Mouse (Mus musculus): ENCODE measurements around the gene Dnaaf3. TPM values are rescaled to one million over a fixed set of nuclear protein-coding genes. Genes with fewer than 3 reads are reported as not detected.
"Not testable (repeated sequence)": the region's sequence is repeated elsewhere in the genome, so short reads cannot be mapped to it uniquely, and the experiment has no call there.

Gene Dnaaf3
- polyA plus RNA-seq (2012; rRNA removed) = 1.1 and 1.4 TPM in 2 replicates

DNA sequence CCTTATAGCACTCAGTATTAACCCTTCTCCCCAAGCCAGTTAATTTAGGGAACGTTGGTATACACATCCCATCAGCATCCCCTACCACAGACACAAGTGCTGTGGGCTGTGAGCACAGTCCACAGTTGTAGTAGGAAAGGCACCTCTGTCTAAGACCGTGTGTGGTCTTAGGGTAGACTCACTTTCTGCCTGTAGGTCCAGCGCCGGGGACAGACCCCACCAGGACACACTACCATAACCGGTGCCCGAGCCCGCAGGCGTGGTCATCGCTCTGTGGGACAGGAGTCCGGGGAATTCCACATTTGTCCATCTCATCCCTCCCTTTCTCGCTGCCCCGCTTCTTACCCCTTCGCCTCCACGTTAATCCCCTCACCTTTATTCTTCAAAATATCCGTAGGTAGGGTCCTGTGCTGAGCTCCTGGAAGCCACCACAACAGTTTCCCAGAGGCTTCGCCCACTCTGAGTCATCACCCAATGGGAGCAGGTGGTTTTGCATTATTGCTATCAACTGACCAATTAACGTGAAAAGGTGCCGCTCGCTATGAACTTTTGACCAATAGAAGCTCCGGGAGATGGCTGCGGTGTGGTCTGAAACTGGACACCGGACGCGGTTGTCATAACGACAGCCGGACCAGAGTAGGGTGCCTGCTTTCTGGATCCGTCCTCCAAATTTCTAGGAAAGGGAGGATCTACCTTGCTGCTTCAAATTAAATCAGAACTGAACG lies at the start of gene Dnaaf3:
Gene Dnaaf3 (minus strand): TSS at position 449 of the 725 bp plus-strand sequence.
- H3K27me3 ChIP-seq (ENCODE audit: control insufficient read depth, insufficient read depth, low read length) = peaks cover 3% of the 10 kb centered on the region; the same call in 1 of the 2 replicates
- no peaks in the 10 kb centered on the region for H3K4me1 ChIP-seq (ENCODE audit: control insufficient read depth, insufficient read depth, low read length)
- no peak within 1 kb of the TSS for H3K4me3 ChIP-seq (replicated peaks; ENCODE audit: insufficient read depth, low read depth, low read length)
- WGBS = 1% methylated on average over 28 of the region's 28 CpGs
- TF ChIP-seq CTCF (IDR thresholded peaks at IDR 0.05; ENCODE audit: borderline replicate concordance, insufficient read depth, low read depth, low read length) (no peak), POLR2A (IDR thresholded peaks at IDR 0.05; ENCODE audit: borderline replicate concordance, insufficient read depth, low read length) (no peak)
- H3K27ac ChIP-seq (ENCODE audit: insufficient read depth, low read length) = no peak within 1 kb of the TSS
- no peak for DNase-seq

DNA sequence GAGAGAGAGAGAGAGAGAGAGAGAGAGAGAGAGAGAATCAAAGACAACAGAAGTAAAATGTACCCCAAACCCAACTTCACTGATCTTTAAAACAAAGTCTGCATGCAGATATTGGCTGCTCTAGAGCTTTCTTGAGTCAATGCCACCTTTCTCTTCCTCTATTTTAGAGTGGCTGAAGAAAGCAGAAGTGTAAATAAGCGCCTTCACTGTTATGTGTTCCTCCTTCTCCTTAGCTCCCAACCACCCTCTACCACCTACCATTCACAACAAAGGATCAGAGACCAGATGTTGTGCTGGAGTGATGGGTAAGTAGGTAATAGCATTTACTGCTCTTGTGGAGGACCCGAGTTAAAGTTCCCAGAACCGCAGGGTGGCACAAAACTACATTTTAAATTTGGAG lies 49.2 kb upstream of the Dnaaf3 start:
- not testable (repeated sequence) for DNase-seq; H3K27ac ChIP-seq (ENCODE audit: insufficient read depth, low read length); H3K4me1 ChIP-seq (ENCODE audit: control insufficient read depth, insufficient read depth, low read length); H3K27me3 ChIP-seq (ENCODE audit: control insufficient read depth, insufficient read depth, low read length); H3K4me3 ChIP-seq (replicated peaks; ENCODE audit: insufficient read depth, low read depth, low read length)
- 79% methylated on average over 3 of the region's 3 CpGs for WGBS

DNA sequence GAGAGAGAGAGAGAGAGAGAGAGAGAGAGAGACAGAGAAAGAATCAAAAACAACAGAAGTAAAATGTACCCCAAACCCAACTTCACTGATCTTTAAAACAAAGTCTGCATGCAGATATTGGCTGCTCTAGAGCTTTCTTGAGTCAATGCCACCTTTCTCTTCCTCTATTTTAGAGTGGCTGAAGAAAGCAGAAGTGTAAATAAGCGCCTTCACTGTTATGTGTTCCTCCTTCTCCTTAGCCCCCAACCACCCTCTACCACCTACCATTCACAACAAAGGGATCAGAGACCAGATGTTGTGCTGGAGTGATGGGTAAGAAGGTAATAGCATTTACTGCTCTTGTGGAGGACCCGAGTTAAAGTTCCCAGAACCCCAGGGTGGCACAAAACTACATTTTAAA lies 40.1 kb upstream of the Dnaaf3 start:
- not testable (repeated sequence) for H3K27me3 ChIP-seq (ENCODE audit: control insufficient read depth, insufficient read depth, low read length); H3K4me1 ChIP-seq (ENCODE audit: control insufficient read depth, insufficient read depth, low read length); DNase-seq; H3K27ac ChIP-seq (ENCODE audit: insufficient read depth, low read length); H3K4me3 ChIP-seq (replicated peaks; ENCODE audit: insufficient read depth, low read depth, low read length)
- 65% methylated on average over 2 of the region's 2 CpGs for WGBS

DNA sequence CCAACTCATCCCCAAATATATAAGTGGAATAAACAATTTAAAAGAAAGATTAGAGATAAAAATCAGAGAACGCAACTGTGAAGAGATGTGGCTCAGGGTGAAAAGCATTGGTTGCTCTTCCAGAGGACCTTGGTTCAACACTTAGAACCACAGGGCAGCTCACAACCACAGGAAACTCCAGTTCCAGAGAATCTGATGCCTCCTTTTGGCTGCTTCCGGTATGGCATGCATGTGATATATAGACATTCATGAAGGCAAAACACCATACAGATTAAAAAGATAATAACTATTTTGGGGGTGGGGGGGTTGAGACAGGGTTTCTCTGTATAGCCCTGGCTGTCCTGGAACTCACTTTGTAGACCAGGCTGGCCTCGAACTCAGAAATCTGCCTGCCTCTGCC lies 30.4 kb upstream of the Dnaaf3 start:
- no peak for TF ChIP-seq POLR2A (IDR thresholded peaks at IDR 0.05; ENCODE audit: borderline replicate concordance, insufficient read depth, low read length)
- TF ChIP-seq CTCF (IDR thresholded peaks at IDR 0.05; ENCODE audit: borderline replicate concordance, insufficient read depth, low read depth, low read length) = no peak
- Histone ChIP-seq H3K4me3 (replicated peaks; ENCODE audit: insufficient read depth, low read depth, low read length) (no peak overlapping the region), H3K27me3 (ENCODE audit: control insufficient read depth, insufficient read depth, low read length) (no peaks in the 10 kb centered on the region), H3K27ac (ENCODE audit: insufficient read depth, low read length) (no peak overlapping the region), H3K4me1 (ENCODE audit: control insufficient read depth, insufficient read depth, low read length) (no peaks in the 10 kb centered on the region)
- DNase-seq = no peak
- WGBS = 89% methylated on average over 3 of the region's 3 CpGs

DNA sequence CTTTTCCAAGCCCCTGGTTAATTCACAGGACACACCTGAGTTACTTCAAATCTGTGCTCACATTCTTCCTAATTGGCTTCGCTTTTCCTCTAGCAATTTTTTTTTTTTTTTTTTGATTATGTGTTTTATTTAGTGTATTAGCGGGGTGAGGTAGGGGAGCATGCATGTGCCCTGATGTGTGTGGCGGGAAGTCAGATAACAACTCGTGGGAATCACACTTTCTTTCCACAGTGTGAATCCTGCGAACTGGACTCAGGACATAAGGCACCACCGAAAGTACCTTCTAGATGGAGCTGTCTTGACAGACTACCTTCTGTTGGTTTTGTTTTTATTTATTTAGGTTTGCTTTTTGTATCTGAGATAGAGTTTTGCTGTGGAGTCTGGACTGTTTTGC lies 24.9 kb upstream of the Dnaaf3 start:
- no peaks in the 10 kb centered on the region for H3K27me3 ChIP-seq (ENCODE audit: control insufficient read depth, insufficient read depth, low read length)
- WGBS = 61% methylated on average over 6 of the region's 6 CpGs
- DNase-seq = no peak
- H3K27ac ChIP-seq (ENCODE audit: insufficient read depth, low read length) = no peak overlapping the region
- H3K4me1 ChIP-seq (ENCODE audit: control insufficient read depth, insufficient read depth, low read length) = no peaks in the 10 kb centered on the region
- H3K4me3 ChIP-seq (replicated peaks; ENCODE audit: insufficient read depth, low read depth, low read length) = no peak overlapping the region
- TF ChIP-seq CTCF (IDR thresholded peaks at IDR 0.05; ENCODE audit: borderline replicate concordance, insufficient read depth, low read depth, low read length) (no peak), POLR2A (IDR thresholded peaks at IDR 0.05; ENCODE audit: borderline replicate concordance, insufficient read depth, low read length) (no peak)

DNA sequence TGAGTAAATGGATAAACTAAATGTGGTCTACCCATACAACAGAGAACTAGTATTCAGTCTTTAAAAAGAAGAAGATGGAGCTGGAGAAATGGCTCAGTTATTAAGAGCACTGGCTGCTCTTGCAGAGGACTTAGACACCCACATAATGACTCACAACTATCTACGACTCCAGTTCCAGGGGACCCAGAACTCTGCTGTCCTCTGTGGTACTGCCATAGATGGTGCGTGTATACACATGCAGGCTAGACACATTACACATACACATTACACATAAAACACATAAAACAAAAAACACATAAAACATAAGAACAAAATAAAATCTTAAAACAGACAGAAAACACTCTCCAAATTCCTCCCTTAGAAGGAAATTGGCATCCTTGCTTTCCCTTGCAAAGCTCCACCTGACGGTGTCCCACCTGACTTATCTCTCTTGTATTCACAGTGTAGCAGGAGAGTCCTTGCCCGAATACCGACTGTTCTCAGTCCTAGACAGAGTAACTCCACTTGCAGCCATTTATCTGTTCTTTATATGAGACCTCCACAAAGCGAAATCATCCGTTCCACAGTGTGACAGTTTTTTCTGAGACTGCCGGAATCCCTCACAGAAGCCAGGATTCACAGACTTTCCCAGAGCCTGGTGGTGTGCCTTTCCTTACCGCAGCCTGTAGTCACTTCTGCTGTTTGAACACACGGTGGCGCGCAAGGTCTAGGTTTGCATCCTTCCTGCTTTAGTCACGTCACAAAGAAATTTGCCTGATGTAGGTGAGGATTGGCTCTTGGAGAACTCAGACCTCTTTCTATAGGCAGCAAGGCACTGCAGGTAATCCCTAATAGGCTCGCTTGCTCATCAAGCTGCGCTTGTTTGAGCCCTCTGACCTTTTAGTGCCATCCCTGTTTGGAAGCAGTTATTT lies 24.3 kb upstream of the Dnaaf3 start:
- 17% methylated on average over 15 of the region's 15 CpGs for WGBS
- Histone ChIP-seq H3K27me3 (ENCODE audit: control insufficient read depth, insufficient read depth, low read length) (no peaks in the 10 kb centered on the region), H3K4me3 (replicated peaks; ENCODE audit: insufficient read depth, low read depth, low read length) (no peak overlapping the region), H3K4me1 (ENCODE audit: control insufficient read depth, insufficient read depth, low read length) (no peaks in the 10 kb centered on the region), H3K27ac (ENCODE audit: insufficient read depth, low read length) (no peak overlapping the region)
- TF ChIP-seq POLR2A (IDR thresholded peaks at IDR 0.05; ENCODE audit: borderline replicate concordance, insufficient read depth, low read length) (no peak), CTCF (IDR thresholded peaks at IDR 0.05; ENCODE audit: borderline replicate concordance, insufficient read depth, low read depth, low read length) (peak; percentile 99)
- peak; percentile 84 to 86 for DNase-seq

DNA sequence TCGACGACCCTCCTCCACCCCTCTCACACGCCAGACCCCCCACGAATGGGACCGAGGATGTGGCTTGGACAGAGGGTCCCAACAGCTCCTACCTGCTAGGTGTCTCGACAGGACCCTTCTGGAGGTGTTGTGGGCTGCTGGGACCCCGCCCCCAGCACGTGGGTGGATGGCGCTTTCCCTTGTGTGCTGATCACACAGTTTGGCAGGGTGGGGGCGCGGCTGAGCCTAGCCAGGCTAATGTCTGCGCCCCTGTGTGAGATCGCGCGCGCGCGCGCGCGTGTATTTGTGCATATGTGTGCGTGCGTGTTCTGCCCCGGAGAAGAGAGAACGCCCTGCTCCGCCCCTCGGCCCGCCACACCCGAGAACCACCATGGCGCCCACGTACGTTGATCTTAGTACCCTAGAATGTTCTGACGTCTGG lies 15.0 kb upstream of the Dnaaf3 start, which contains the start of gene Syt5:
Gene Syt5 (minus strand): TSS at position 321 of the 421 bp plus-strand sequence.
- DNase-seq = peak; percentile 54 to 57
- H3K27me3 ChIP-seq (ENCODE audit: control insufficient read depth, insufficient read depth, low read length) = no peaks in the 10 kb centered on the region
- no peak within 1 kb of the TSS for H3K27ac ChIP-seq (ENCODE audit: insufficient read depth, low read length)
- H3K4me3 ChIP-seq (replicated peaks; ENCODE audit: insufficient read depth, low read depth, low read length) = peak within 1 kb of the TSS; percentile 56
- no peak for TF ChIP-seq CTCF (IDR thresholded peaks at IDR 0.05; ENCODE audit: borderline replicate concordance, insufficient read depth, low read depth, low read length)
- TF ChIP-seq POLR2A (IDR thresholded peaks at IDR 0.05; ENCODE audit: borderline replicate concordance, insufficient read depth, low read length) = no peak
- WGBS = 2% methylated on average over 33 of the region's 33 CpGs
- peaks cover 3% of the 10 kb centered on the region for H3K4me1 ChIP-seq (ENCODE audit: control insufficient read depth, insufficient read depth, low read length)

Measured in cerebellum, adult 2 months (tissue).